Mouse (Mus musculus) urinary bladder, postnatal 14 days (tissue): ENCODE results near the gene Sstr1.
A peak's percentile ranks its signal among the peaks of the same experiment; 100 is the strongest.

Experiments used
- DNase-seq: peaks from one replicate; pipeline ENCODE4 v3.0.0; 2021; ENCODE audit warnings: low spot score

Sstr1 gene

DNA sequence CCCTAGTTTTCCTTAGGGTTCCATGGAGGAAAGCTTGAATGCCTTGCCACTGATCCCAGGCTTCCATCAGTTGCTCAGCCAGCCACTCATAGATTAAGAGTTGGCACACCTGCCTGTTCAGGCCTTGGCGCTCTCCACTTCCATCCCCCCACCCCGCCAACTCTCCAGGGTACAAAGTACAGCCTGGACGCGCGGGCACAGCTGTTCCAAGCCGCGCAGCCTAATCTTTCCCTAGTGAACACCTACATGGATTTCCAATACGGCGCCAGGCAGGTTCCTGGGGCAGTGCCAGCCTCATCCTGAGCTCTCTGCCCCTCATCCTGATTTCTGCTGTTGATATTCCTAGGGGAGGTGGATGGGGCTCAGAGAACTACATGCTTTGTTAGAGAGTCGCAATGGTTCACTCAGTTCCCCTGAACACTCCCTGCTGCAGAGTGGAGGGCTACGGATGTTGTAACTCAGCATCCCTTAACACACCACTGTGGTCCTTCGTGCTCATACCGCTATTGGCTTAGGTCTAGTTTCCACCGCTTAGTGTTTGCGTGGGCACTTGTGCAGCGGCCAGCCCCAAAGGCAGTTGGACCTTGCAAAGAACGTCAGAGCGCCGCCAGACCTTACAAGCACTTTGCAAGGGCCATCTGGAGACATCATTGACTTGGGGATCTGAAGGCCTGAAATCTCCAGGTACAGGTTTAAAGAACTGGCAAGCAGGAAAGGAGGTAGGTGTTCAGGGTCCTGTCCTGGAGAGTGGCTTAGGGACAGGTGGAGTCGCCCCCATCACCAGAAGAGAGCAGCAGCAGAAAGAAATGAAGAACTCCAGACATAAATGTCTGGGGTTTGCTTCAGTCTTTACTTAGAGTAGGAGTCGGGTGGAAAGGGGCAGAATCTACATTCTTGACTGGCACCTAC is at the start of gene Sstr1:
TSS of gene Sstr1 (plus strand) at position 610 of the 909 bp plus-strand sequence.
- DNase-seq, result no peak

GRCm38 (mm10) chr12:58198810-58199209 is 12.8 kb upstream of the Sstr1 start:
- no peak for DNase-seq

GRCm38 (mm10) chr12:58201190-58201589 is 10.4 kb upstream of the Sstr1 start:
- DNase-seq, result no peak

- DNase-seq, result no peak
These were observed 3.6 kb upstream of the Sstr1 start for GRCm38 (mm10) chr12:58207956-58208355.

DNA sequence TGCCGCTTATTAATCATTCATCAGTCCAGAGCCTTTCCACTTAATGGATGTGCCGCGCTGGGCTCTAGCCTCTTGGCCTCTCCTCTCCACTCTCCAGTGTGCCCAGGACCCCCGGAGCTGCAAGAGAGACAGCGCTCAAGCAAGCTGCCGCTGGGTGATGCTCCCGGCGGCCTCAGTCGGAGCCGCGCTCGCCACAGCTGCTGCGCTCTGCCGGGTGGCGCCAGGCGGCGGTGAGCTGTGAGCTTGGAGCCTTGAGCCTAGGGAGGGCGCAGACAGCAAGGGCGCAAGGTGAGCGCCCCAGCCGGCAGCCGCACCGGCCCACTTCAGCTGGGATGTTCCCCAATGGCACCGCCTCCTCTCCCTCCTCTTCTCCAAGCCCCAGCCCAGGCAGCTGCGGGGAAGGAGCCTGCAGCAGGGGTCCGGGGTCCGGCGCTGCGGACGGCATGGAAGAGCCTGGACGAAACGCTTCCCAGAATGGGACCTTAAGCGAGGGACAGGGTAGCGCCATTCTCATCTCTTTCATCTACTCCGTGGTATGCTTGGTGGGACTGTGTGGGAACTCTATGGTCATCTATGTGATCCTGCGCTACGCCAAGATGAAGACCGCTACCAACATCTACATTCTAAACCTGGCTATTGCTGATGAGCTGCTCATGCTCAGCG is 820 bp downstream of the Sstr1 start:
- no peak for DNase-seq

DNA sequence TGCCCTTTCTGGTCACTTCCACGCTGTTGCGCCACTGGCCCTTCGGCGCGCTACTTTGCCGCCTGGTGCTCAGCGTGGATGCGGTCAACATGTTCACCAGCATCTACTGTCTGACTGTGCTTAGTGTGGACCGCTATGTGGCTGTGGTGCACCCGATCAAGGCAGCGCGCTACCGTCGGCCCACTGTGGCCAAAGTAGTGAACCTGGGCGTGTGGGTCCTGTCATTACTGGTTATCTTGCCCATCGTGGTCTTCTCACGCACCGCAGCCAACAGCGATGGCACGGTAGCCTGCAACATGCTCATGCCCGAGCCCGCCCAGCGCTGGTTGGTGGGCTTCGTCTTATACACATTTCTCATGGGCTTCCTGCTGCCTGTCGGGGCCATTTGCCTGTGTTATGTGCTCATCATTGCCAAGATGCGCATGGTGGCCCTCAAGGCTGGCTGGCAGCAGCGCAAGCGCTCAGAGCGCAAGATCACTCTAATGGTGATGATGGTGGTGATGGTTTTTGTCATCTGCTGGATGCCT is 1.4 kb downstream of the Sstr1 start:
- DNase-seq, result no peak

DNA sequence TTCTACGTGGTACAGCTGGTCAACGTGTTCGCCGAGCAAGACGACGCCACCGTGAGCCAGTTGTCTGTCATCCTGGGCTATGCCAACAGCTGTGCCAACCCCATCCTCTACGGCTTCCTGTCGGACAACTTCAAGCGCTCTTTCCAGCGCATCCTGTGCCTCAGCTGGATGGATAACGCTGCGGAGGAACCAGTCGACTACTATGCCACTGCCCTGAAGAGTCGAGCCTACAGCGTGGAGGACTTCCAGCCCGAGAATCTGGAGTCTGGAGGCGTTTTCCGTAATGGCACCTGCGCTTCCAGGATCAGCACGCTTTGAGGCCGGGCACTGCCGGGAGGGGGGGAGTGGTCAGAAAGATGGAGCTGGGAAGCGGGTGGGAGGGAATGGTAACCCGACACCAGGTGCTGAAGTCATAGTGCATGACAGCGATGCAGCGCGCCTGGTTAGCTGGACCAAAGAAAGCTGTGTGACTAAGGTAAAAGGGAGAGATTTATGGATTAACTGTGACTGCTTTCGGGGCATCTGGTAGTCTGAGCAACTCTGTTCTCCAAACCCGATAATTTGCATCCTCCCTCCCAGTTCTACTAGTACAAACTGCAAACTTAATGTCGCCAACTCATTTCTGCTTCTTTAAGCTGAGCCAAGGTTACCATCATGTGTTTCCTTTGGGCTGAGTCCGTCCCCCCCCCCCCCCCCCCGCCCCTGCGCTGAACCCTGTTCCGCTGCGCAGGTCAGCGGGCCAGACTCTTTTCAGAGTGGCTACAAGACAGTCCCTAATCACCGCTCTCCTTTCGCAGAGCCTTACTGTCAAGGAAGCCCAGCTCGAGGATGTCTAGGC is 2.1 kb downstream of the Sstr1 start:
- DNase-seq, result peak; percentile 21

GRCm38 (mm10) chr12:58214289-58215136 is 2.9 kb downstream of the Sstr1 start:
- no peak for DNase-seq

DNA sequence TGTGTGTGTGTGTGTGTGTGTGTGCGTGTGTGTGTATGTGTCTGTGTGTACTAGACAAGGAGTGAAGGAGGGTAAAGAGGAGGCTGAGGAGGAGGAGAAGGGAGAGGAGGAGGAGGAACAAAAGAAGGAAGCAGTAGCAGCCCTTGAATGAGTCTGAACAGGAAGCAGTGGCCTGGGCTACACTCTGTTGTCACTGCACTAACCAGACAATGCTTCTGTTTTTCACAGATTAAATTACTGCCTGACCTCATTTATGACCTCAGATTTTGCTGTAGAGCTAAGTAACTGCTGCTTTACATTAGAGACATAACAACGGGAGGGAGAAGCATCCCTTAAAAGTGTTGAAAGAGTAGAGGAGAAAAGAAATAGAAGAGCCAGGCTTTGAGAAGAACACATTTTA is 4.6 kb downstream of the Sstr1 start:
- no peak for DNase-seq

DNA sequence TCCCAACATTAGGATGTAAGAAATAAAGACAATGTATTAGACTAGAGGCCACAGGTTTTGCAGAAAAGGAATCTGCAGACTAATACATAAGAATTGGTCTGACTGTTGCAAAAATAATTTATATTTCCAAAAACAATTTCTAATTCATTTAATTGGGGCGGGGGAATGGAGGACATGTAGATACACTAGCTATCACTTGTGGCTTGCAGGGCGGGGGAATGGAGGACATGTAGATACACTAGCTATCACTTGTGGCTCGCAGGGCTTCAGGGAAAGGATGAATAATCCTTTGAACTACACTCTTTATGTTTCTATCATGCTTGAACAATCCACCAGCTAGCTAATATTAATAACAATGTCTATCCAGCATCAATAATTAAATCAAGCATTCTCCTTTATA is 7.5 kb downstream of the Sstr1 start:
- no peak for DNase-seq

DNA sequence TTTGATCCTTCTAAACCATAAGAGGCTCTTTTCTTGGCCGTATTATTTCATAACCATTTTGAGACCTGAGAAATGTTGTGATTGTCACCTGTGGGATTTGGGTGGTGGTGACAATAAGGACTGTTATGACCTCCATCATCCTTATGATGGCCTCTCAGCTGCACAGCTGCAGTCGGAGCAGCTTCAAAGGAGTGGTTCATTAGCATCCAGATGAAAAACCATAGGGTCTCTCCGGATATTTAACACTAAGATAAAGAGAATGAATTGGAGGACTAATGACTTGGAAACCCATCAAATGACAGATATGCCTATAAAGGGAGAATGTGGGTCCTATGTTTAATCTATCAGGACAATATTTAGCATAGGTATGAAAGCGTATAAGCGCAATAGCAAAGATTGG is 14.1 kb downstream of the Sstr1 start:
- no peak for DNase-seq

DNA sequence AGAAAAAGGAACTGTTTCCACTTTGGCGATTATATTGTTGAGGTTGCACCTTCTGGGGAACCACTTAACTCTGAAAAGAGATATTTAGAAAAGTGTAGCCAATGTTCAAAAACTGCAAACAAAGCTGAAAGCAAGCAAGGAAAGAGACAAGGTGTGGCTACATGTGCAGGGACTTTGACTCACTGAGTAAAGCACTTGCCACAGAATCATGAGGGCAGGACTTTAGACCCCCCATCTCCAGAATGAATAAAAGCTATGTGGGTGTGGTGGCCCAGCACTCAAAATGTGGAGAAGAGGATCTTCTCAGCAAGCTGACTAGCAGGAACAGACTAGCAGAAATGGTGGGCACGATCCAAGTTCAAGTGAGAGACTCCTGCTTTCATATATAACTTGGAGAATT is 20.9 kb downstream of the Sstr1 start:
- DNase-seq, result no peak

DNA sequence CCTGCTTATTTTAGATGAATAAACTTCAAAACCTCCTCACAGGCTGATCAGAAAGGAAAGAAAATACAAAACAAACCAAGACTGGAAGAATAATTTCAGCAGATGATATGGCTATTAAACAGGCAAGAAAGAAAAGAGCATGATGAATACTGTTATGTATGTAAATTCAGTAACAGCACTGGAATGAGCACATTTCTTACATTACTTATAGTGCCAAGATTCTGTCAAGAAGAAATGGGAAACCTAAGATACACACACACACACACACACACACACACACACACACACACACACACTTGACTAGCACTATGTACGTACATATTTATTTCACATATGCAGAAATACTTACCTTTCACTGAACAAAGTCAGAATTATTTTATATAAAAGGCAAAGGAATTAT is 40.3 kb downstream of the Sstr1 start:
- no peak for DNase-seq
